Mouse (Mus musculus): ENCODE measurements at regions not wholly inside any gene's neighbourhood (a gene's known extent, or its start where the extent isn't known, plus 50 kb on each side); places are given as distances from the start of the nearest gene placed in this dataset.

DNA sequence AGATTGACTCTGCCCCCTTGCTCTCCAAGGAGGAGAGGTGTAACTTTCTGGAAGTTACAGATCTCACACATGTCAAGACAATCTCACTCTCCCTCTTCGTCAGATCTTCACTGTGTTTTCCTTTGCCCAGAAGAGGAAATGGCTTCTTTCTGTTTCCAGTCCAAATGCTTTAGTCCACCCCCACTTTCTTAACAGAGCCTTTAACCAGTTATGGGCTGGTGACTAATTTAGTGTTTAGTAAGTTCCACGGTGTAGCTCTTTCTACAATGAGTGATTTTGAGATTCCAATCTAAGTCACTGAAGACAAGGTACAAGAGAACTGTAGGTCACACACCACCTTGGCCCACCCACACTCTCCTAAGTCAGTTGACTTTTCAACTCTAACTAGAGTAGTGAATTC lies 107.3 kb upstream of the Fn1 start:
- no peak for ATAC-seq (replicated peaks; ENCODE audit: insufficient number of reproducible peaks, low FRiP score, low TSS enrichment, poor library complexity, severe bottlenecking)

GRCm38 (mm10) chr1:71757236-71757635 lies 104.2 kb upstream of the Fn1 start:
- no peak for ATAC-seq (replicated peaks; ENCODE audit: insufficient number of reproducible peaks, low FRiP score, low TSS enrichment, poor library complexity, severe bottlenecking)

- ATAC-seq (replicated peaks; ENCODE audit: insufficient number of reproducible peaks, low FRiP score, low TSS enrichment, poor library complexity, severe bottlenecking), result no peak
These were observed 103.2 kb upstream of the Fn1 start for GRCm38 (mm10) chr1:71756159-71756558.

- no peak for ATAC-seq (replicated peaks; ENCODE audit: insufficient number of reproducible peaks, low FRiP score, low TSS enrichment, poor library complexity, severe bottlenecking)
These were observed 102.4 kb upstream of the Fn1 start for GRCm38 (mm10) chr1:71755435-71755834.

DNA sequence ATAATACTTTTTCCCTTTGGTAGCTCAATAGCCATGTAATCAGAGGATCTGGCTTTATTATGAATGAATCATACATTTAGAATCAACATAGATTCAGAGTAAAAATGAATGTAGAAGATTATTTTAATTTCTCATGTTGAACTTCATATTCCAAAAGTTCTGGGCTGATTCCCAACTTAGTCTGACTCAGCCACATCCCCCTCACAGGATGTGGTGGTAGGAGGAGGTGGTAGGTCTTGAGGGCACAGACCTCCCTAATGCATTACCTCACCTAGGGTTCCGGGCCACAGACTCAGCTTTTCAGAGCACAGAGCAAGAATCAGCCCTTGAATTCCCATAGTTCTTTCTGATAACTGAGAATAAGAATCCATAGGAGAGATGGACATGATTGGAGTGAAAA lies 99.4 kb upstream of the Fn1 start:
- ATAC-seq (replicated peaks; ENCODE audit: insufficient number of reproducible peaks, low FRiP score, low TSS enrichment, poor library complexity, severe bottlenecking), result no peak

DNA sequence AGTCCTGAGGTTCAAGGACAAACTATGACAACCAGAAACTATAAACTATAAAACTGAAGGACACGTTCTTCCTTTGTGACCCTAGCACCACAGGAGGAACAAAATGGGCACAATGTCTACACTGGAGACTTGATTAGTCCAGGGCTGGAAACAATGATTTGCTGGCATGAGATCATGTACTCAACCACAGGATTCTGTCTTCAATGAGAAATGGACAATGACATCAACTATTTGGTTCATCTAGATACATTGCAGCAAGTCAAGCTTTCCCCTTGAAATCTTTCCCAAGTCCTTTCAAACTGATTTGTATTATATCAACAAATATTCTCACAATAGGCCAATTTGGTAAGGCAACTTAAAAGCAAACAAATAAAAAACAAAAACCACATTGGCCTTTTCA lies 98.6 kb upstream of the Fn1 start:
- no peak for ATAC-seq (replicated peaks; ENCODE audit: insufficient number of reproducible peaks, low FRiP score, low TSS enrichment, poor library complexity, severe bottlenecking)

GRCm38 (mm10) chr1:71735606-71736005 lies 82.6 kb upstream of the Fn1 start:
- peak; percentile 45; the same call in 1 of the 2 replicates for ATAC-seq (replicated peaks; ENCODE audit: insufficient number of reproducible peaks, low FRiP score, low TSS enrichment, poor library complexity, severe bottlenecking)

GRCm38 (mm10) chr1:71731623-71732022 lies 78.6 kb upstream of the Fn1 start:
- ATAC-seq (replicated peaks; ENCODE audit: insufficient number of reproducible peaks, low FRiP score, low TSS enrichment, poor library complexity, severe bottlenecking), result no peak

DNA sequence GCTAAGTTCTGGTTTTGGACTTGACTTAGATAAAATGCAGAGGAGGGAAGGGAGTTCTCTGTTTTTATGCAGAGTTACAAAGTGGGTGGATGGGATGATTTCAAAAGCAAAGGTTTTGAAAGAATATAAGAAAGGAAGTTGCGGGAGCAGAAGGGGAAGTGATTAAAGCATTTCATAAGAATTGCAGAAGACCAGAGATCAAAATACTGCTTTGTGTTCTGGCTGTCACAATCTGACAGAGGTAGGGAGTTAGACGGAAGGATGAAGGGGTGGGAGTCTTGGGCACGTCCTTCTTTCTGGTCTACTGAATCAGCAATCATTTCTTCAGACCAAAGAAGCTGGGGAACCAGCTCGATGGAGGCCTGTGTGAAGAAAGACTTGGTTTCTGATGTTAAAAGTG lies 78.0 kb upstream of the Fn1 start:
- peak; percentile 74 for ATAC-seq (replicated peaks; ENCODE audit: insufficient number of reproducible peaks, low FRiP score, low TSS enrichment, poor library complexity, severe bottlenecking)

DNA sequence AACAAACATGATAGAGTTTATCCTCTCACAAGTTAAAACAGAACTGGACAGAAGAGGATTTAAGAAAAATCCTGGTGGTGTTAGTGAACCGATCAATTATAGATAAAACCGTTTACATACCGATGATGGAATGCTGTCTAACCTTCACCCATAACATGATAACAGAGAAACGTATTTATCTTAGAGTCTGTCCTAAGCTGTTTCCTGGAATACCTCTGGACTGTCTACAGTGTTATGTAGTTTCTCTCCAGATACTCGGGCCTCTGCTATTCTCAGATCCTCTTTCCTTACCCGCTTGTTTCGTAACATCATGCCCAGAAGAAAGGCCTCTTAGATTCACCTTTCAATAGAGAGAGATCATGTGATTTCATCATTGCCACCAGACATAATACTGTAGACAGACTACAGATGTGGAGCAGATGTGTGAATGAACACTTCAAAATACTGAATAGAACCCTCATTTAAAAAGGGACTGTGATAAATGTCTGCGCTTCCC lies 75.9 kb upstream of the Fn1 start:
- 0 out of 2 replicates have a peak, but pooled peaks have one; percentile 31 for ATAC-seq (replicated peaks; ENCODE audit: insufficient number of reproducible peaks, low FRiP score, low TSS enrichment, poor library complexity, severe bottlenecking)

GRCm38 (mm10) chr1:71723816-71724215 lies 70.8 kb upstream of the Fn1 start:
- ATAC-seq (replicated peaks; ENCODE audit: insufficient number of reproducible peaks, low FRiP score, low TSS enrichment, poor library complexity, severe bottlenecking), result no peak

GRCm38 (mm10) chr1:71723039-71723397 lies 70.0 kb upstream of the Fn1 start:
- 0 out of 2 replicates have a peak, but pooled peaks have one; percentile 59 for ATAC-seq (replicated peaks; ENCODE audit: insufficient number of reproducible peaks, low FRiP score, low TSS enrichment, poor library complexity, severe bottlenecking)

DNA sequence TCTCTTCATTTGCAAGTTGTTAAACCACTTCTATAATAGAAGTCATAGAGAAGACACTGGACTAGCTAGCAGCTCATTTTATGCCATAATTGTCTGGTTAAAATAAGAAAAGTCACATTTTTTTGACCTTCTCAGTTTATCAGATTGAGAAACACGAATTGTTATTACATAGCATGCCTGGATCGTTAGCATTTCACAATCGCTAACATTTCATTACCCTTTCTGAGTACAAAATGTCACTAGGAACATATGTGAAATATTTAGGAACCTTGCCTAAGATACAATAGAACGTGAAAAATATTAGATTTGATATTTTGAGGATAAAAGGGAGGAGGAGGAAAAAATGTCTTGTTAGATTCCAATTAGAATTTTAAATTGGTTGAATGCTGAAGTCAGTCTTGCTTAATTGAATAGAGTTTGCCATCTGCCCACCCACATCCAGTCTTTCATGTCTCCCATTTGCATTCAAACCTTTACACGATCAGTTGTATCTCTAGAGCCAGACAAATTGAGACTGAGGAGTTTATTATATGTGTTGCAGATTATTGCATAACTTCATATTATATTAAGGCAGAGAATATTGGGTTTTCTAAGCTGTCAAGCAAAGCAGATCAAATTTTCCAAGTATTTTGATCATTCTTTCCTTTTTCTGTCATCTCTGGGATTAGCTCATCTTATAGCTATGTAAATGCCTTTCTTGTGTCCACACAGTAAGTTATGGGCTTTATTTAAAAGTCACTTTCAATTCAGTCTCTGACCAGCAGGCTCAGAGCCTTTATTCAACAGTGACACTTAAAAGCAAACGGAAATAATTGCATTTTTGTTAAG lies 69.4 kb upstream of the Fn1 start:
- 0 out of 2 replicates have a peak, but pooled peaks have one; percentile 35 for ATAC-seq (replicated peaks; ENCODE audit: insufficient number of reproducible peaks, low FRiP score, low TSS enrichment, poor library complexity, severe bottlenecking)

Measured in monocyte, adult 5-6 weeks (primary cell).